Mouse (Mus musculus): ENCODE results near the gene Nckap5.

Nckap5 gene

GRCm38 (mm10) chr1:125870056-125870455, 960.5 kb downstream of the Nckap5 start:
- in situ Hi-C loops (cut with MboI) = no loop called here

Data from mature B cell (primary cell).